Mouse (Mus musculus) kidney, postnatal 36 days (tissue): Measurements from ENCODE around the gene Wipi2.
A peak's percentile ranks its signal among the peaks of the same experiment; 100 is the strongest.

ENCODE experiments used
- DNase-seq, 2 experiments: peaks; one replicate each; pipeline ENCODE4 v3.0.0; 2021 to 2022; ENCODE audit warnings: mixed read lengths in 2 of 2

The Wipi2 gene

GRCm38 (mm10) chr5:142693738-142694430, 66.4 kb downstream of the Wipi2 start:
- DNase-seq, result no peak

DNA sequence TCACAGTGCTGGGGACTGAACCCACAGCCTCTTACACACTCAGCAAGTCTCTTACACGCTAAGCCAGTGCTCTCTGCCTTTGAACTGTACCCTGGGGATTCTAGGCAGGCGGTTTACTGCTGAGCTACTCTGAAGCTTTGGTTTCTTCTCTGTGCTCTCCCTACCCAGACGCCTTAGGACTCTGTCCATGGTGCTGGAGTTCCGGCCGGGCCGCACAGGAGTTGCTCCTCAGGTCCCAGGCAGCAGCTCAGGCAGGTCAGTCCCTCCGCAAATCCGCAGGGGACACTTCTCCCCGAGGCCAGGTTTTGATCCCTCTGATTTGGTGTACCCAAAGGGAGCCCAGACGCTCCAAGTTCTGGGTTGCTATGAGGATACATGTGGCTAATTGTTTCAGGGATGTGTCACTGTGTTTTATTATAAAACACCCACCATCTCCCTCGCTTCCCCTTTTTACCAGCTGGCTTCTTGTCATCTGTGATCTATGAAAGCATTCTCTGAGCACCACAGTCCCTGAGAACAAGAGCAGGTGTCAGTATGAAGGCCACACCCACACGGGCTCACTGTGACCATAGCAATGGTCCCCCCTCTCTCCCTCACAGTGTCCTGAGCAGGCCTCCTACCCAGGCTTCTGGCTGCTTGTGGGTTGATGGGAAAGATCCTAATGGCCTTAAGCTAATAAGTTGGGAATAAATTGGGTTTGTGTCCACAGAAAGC, 67.3 kb downstream of the Wipi2 start:
- DNase-seq, result peak; percentile 39 to 84

GRCm38 (mm10) chr5:142696258-142696657, 68.8 kb downstream of the Wipi2 start:
- no peak for DNase-seq

DNA sequence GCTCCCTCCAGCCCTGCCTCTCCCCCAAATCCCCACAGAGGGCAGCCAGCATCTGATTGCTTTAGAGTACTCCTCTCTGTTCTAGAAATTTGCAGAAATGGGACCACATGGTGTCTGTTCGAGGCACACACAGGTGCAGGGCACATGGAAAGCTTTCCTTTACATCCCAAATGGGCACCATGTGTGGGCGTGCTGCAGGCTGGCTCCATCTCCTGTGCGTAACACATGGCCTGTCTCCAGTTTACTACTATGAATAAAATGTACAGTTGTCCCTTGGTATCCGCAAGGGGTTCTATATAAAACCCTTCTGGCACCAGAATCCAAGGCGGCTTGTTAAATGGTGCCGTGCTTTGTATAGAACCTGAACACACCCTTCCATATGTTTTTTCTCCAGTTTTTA, 69.4 kb downstream of the Wipi2 start:
- DNase-seq, result no peak

DNA sequence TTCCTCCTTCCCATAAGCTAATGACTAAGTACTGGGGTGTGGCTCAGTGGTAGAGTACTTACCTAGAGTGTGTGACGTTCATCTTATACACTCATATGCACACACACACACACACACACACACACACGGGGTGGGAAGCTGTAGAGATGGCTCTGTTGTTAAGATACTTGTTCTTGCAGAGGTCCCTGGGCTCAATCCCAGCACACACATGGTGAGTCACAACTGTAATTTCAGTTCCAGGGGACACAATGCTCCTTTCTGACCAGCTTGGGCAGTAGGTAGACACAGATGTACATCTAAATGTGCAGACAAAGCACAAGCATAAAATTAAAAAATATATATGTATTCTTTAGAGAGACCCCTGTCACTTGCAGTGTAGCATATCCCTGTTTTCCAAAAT, 70.2 kb downstream of the Wipi2 start:
- DNase-seq, result no peak

DNA sequence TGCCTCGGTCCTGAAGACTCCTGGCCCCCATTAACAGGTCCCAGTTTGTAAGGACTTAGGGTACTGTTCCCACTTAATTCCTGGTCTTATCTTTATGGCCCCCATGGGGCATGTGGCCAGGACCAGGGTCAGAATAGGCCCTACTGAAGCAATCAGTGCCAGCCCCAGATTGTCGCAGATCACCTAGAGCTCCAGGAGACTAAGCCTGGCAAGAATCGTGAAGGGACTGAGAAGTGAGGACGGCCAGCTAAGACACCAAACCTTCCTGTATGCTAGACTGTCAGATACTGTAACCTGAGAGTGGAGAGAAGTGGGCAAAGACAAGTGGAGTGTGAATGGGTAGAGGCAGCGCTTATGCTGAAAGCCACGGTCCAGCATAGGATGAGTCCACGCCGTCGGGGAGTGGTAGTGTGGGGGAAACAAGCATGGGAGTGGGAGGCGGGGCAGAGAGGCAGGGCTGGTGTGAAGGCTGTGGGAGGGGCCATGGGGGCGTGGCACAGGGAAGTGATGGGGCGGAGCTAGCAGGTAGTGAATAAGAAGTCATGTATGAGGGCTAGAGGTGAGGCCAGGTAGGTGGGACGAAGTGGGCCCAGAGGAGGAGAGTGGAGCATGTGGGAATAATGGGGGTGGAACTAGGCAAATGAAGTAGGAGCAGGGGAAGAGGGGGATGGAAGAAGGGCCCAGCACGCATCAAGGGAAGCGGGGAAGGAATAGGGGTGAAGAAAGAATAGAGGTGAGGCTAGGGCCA, 73.5 kb downstream of the Wipi2 start:
- DNase-seq, result peak in 1 of 2 experiments; percentile 45

GRCm38 (mm10) chr5:142701651-142702510, 74.4 kb downstream of the Wipi2 start:
- peak in 1 of 2 experiments; percentile 33 for DNase-seq

- no peak for DNase-seq
These were observed 75.1 kb downstream of the Wipi2 start for GRCm38 (mm10) chr5:142702511-142703138.

GRCm38 (mm10) chr5:142703569-142703968, 76.1 kb downstream of the Wipi2 start:
- no peak for DNase-seq

DNA sequence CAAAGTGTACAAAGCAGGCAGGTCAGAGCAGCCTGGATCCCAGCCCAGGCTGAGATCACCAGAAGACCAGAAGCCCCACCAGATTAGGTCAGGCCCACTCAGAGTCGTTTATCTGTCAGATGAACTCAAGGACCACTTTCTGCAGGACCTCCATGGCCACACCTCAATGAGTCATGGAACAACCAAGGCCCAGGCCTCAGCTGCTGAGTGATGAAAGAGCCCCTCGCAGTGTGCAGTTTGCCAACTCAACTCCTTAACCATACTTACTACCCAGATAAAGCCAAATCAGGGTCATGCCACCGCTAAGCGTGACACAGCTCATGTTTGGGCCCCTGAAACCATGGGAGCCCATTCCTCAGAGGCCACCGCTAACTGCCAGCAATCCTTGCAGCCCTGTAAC, 80.2 kb downstream of the Wipi2 start:
- no peak for DNase-seq

DNA sequence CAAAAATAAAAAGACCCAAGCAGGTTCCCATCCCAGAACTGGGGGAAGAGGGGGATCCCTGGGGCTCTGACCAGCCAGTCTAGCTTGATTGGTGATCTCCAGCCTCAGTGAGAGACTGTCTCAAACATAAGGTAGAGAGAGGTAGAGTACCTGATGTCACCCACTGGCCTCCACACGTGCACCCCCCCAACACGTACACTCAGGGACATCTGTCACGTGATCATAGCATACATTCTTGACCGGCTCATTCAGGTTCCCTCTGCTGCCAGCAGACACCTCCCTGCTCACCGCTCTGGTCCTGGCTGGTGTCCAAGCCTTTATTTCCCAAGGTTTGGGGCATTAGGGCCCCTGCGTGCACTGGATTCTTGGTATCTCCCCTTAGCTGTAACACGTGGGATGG, 81.9 kb downstream of the Wipi2 start:
- no peak for DNase-seq

GRCm38 (mm10) chr5:142712373-142712772, 84.9 kb downstream of the Wipi2 start:
- DNase-seq, result no peak

DNA sequence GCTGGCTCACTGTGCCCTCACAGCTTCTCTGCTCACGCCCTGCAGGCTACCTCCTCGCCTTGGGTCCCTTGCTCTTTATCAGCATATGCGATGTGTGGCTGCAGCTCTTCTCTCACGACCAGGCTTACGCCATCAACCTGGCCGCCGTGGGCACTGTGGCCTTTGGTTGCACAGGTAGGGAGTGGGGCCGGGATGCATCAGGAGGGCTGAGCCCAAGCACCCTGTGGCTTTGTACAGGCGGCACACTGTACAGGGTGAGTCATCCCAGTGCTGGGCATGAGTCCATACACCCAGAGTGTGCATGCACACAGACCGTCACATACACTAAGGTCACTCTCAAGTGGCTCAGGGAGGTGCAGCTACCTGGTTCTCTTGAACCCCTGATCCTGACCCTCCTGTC, 86.5 kb downstream of the Wipi2 start:
- DNase-seq, result no peak

DNA sequence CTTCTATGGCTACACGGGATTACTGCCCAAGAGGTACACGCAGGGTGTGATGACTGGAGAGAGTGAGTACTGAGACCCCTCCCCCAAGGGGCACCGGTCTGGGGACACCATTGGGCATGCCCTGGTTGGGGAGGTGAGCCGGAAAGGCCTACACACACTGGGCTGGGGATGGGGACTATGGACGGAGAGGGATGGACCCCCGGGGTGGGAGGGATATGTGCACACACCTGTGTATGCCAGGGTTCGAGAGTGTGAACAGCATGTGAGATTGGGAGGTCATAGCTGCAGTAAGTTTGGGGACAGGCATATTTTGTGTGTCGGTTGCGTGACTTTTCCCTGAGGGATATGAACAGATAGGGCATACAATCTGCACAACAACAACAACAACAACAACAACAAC, 87.6 kb downstream of the Wipi2 start:
- no peak for DNase-seq

DNA sequence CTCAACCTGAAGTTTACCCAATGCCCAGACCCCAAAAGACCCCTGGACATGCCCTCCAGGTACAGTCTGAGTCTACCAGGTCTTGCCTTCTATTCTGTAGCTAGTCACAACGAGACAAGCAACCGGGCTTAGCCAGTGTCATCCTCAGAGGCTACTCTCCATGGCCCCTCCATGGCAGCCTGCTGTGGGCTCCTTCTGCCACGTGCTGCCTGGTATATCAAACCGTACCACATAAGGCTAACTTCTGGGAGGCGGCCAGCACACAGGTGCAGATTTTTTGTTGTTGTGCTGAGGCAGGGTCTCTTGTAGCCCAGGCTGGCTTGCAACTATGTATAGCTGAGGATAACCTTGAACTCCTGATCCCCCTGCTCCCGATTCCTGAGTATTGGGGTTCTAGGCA, 88.6 kb downstream of the Wipi2 start:
- DNase-seq, result no peak

GRCm38 (mm10) chr5:142718037-142718436, 90.5 kb downstream of the Wipi2 start:
- peak; percentile 66 to 91 for DNase-seq

DNA sequence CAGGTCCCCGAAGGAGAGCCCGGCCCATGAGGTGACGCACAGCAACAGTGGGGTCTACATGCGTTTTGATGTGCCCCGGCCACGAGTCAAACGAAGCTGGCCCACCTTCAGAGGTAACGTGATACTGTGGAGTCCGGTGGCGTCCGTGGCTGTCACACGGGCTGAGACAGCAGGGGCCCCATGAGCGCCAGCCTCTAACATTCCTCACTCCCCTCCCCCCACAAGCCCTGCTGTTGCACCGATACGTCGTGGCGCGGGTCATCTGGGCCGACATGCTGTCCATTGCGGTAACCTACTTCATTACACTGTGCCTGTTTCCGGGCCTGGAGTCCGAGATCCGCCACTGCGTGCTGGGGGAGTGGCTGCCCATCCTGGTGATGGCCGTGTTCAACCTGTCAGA, 91.0 kb downstream of the Wipi2 start:
- no peak for DNase-seq

DNA sequence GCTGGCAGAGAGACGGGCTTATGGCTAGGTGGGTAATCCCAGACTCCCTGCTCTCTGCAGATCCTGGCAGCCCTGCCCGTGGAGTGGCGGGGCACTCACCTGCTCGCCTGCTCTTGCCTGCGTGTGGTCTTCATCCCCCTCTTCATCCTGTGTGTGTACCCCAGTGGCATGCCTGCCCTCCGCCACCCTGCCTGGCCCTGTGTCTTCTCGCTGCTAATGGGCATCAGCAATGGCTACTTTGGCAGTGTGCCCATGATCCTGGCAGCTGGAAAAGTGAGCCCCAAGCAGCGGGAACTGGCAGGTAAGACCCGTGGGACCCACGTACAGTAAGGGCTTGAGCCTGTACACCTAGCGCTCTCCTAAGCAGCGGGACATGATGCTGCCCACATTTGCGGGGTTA, 92.4 kb downstream of the Wipi2 start:
- DNase-seq, result no peak
